8 mouse cellular contexts compared by ENCODE assay signal in genomic region chr8:84202938-84203917, GRCm38 (mm10). TPM values are rescaled to one million over a fixed set of nuclear protein-coding genes. Genes with fewer than 3 reads are reported as not detected.
DNase-seq lines count a peak whose midpoint lies in the region; ATAC-seq and TF ChIP-seq lines count a peak whose summit lies in the region.

No protein-coding gene starts in this region.

- no peak for TF ChIP-seq POLR2A in ES-Bruce4 (IDR thresholded peaks at IDR 0.05; ENCODE audit: insufficient read depth, low read length)

- peak; percentile 31 for ATAC-seq in hindbrain, embryonic 11.5 days (ENCODE audit: low FRiP score)

- no peaks in the 10 kb centered on the region for H3K9me3 ChIP-seq in ES-Bruce4 (replicated peaks; ENCODE audit: control insufficient read depth, insufficient read depth, low read length, poor library complexity, severe bottlenecking)
- H3K9me3 ChIP-seq in hindbrain, embryonic 11.5 days (ENCODE audit: control insufficient read depth, low read length) = no peaks in the 10 kb centered on the region
- H3K9me3 ChIP-seq in megakaryocyte, embryonic 14.5 days = no peaks in the 10 kb centered on the region

- DNase-seq in adrenal gland, postnatal 36 days = peak; percentile 93 to 95
- peak; percentile 61 to 73 for DNase-seq in frontal cortex, postnatal 14 days (ENCODE audit: low spot score in 2 of 2)
- peak; percentile 72 for DNase-seq in hindbrain, embryonic 11.5 days (ENCODE audit: low spot score)
- peak; percentile 70 to 83 for DNase-seq in left cerebral cortex, postnatal 25 days (ENCODE audit: low spot score in 2 of 2)
- DNase-seq in right cerebral cortex, postnatal 25 days = peak; percentile 79
- peak; percentile 79 to 82 for DNase-seq in urinary bladder, postnatal 4 days (ENCODE audit: low spot score in 2 of 2)

- intact Hi-C loops in left cerebral cortex, postnatal 25 days (cut with DNase I) = no loop called here

- H3K4me3 ChIP-seq in ES-Bruce4 (ENCODE audit: low read depth, low read length) = peak overlapping the region; percentile 64
- peak overlapping the region; percentile 30 for H3K4me3 ChIP-seq in hindbrain, embryonic 11.5 days (ENCODE audit: low read depth, low read length)
- H3K4me3 ChIP-seq in megakaryocyte, embryonic 14.5 days (replicated peaks) = peak overlapping the region; percentile 99

- H3K27me3 ChIP-seq in ES-Bruce4 (ENCODE audit: control insufficient read depth, insufficient read depth, low read length, poor library complexity, severe bottlenecking) = no peaks in the 10 kb centered on the region
- H3K27me3 ChIP-seq in hindbrain, embryonic 11.5 days (ENCODE audit: control insufficient read depth, insufficient read depth, low read length) = 0 out of 2 replicates have a peak, but pooled peaks cover 4% of the 10 kb centered on the region
- no peaks in the 10 kb centered on the region for H3K27me3 ChIP-seq in megakaryocyte, embryonic 14.5 days (replicated peaks)

- TF ChIP-seq EP300 in ES-Bruce4 (IDR thresholded peaks at IDR 0.05; ENCODE audit: insufficient read depth, low read depth, low read length) = no peak

- TF ChIP-seq CTCF in ES-Bruce4 (IDR thresholded peaks at IDR 0.05; ENCODE audit: low read depth, low read length) = no peak

- peak overlapping the region; percentile 65 for H3K4me2 ChIP-seq in hindbrain, embryonic 11.5 days (replicated peaks; ENCODE audit: low read depth, low read length)

- H3K4me1 ChIP-seq in ES-Bruce4 (ENCODE audit: control insufficient read depth, insufficient read depth, low read length) = no peaks in the 10 kb centered on the region
- peaks cover 22% of the 10 kb centered on the region for H3K4me1 ChIP-seq in hindbrain, embryonic 11.5 days (replicated peaks; ENCODE audit: control insufficient read depth, insufficient read depth, low read length)
- peaks cover 91% of the 10 kb centered on the region for H3K4me1 ChIP-seq in megakaryocyte, embryonic 14.5 days

- peak overlapping the region; percentile 96 for H3K9ac ChIP-seq in ES-Bruce4 (ENCODE audit: low read depth, poor library complexity, severe bottlenecking)
- H3K9ac ChIP-seq in hindbrain, embryonic 11.5 days (ENCODE audit: low read depth, low read length) = peak overlapping the region; percentile 66

- 11% methylated on average over 34 of the region's 34 CpGs for WGBS in hindbrain, embryonic 11.5 days

- H3K27ac ChIP-seq in ES-Bruce4 (ENCODE audit: insufficient read depth, low read length) = peak overlapping the region; percentile 26
- H3K27ac ChIP-seq in hindbrain, embryonic 11.5 days (ENCODE audit: low read depth, low read length) = peak overlapping the region; percentile 14; the same call in 1 of the 2 replicates

- peaks cover 3% of the 10 kb centered on the region; the same call in 1 of the 2 replicates for H3K36me3 ChIP-seq in ES-Bruce4 (ENCODE audit: control insufficient read depth, insufficient read depth, low read length, poor library complexity, severe bottlenecking)
- no peaks in the 10 kb centered on the region for H3K36me3 ChIP-seq in hindbrain, embryonic 11.5 days (ENCODE audit: control insufficient read depth, insufficient read depth, low read length)
- peaks cover 53% of the 10 kb centered on the region for H3K36me3 ChIP-seq in megakaryocyte, embryonic 14.5 days (replicated peaks; ENCODE audit: low read length)

RNA-seq across cellular contexts. Expression of gene Nanos3, which starts 18.2 kb away (rescaled TPM):
- polyA plus RNA-seq in ES-Bruce4 (2011; ENCODE audit: insufficient read depth, insufficient read length, low read depth, missing spikeins) = 3.0 and 4.3 TPM in 2 replicates
- total RNA-seq in adrenal gland, postnatal 36 days (2021) = 1 to 10 TPM in 1 of 2 experiments, not detected in 1; 2.3 TPM
- polyA plus RNA-seq in hindbrain, embryonic 11.5 days (2014; fragmentation: Nextera tagmentation; extraction: Ambion mirVana) = 4.5 and 5.6 TPM in 2 replicates
- total RNA-seq in left cerebral cortex, postnatal 25 days (2021) = 1 to 10 TPM; 2.6 to 3.2 TPM
- polyA plus RNA-seq in megakaryocyte, embryonic 14.5 days (2012; ENCODE audit: insufficient read depth, low replicate concordance) = 0.87 TPM in 1 of 2 replicates, not detected in the other

RNA-seq across cellular contexts. Expression of gene Zswim4, which starts 33.6 kb away (rescaled TPM):
- polyA plus RNA-seq in ES-Bruce4 (2011; ENCODE audit: insufficient read depth, insufficient read length, low read depth, missing spikeins) = 14.8 and 15.4 TPM in 2 replicates
- 10 to 100 TPM; 40.1 to 47.6 TPM for total RNA-seq in adrenal gland, postnatal 36 days (2021)
- polyA plus RNA-seq in hindbrain, embryonic 11.5 days (2014; fragmentation: Nextera tagmentation; extraction: Ambion mirVana) = 22.5 and 26.1 TPM in 2 replicates
- total RNA-seq in left cerebral cortex, postnatal 25 days (2021) = 10 to 100 TPM; 13.0 to 13.9 TPM
- 14.1 and 16.0 TPM in 2 replicates for polyA plus RNA-seq in megakaryocyte, embryonic 14.5 days (2012; ENCODE audit: insufficient read depth, low replicate concordance)

RNA-seq across cellular contexts. Expression of gene D8Ertd738e, which starts 46.3 kb away (rescaled TPM):
- 90.6 and 92.0 TPM in 2 replicates for polyA plus RNA-seq in ES-Bruce4 (2011; ENCODE audit: insufficient read depth, insufficient read length, low read depth, missing spikeins)
- total RNA-seq in adrenal gland, postnatal 36 days (2021) = 100 to 1,000 TPM; 267 to 283 TPM
- polyA plus RNA-seq in hindbrain, embryonic 11.5 days (2014; fragmentation: Nextera tagmentation; extraction: Ambion mirVana) = 298 and 313 TPM in 2 replicates
- total RNA-seq in left cerebral cortex, postnatal 25 days (2021) = 100 to 1,000 TPM; 145 to 149 TPM
- 80.4 and 326 TPM in 2 replicates for polyA plus RNA-seq in megakaryocyte, embryonic 14.5 days (2012; ENCODE audit: insufficient read depth, low replicate concordance)

RNA-seq across cellular contexts. Expression of gene Mri1, which starts 53.9 kb away (rescaled TPM):
- 37.1 and 38.0 TPM in 2 replicates for polyA plus RNA-seq in ES-Bruce4 (2011; ENCODE audit: insufficient read depth, insufficient read length, low read depth, missing spikeins)
- total RNA-seq in adrenal gland, postnatal 36 days (2021) = 10 to 100 TPM; 29.0 to 45.3 TPM
- polyA plus RNA-seq in hindbrain, embryonic 11.5 days (2014; fragmentation: Nextera tagmentation; extraction: Ambion mirVana) = 49.8 and 51.2 TPM in 2 replicates
- total RNA-seq in left cerebral cortex, postnatal 25 days (2021) = 10 to 100 TPM; 13.4 to 15.7 TPM
- 106 and 208 TPM in 2 replicates for polyA plus RNA-seq in megakaryocyte, embryonic 14.5 days (2012; ENCODE audit: insufficient read depth, low replicate concordance)

RNA-seq across cellular contexts. Expression of gene 4930432K21Rik, which starts 55.4 kb away (rescaled TPM):
- 3.8 and 4.7 TPM in 2 replicates for polyA plus RNA-seq in ES-Bruce4 (2011; ENCODE audit: insufficient read depth, insufficient read length, low read depth, missing spikeins)
- total RNA-seq in adrenal gland, postnatal 36 days (2021) = under 1 TPM; 0.46 to 0.76 TPM
- polyA plus RNA-seq in hindbrain, embryonic 11.5 days (2014; fragmentation: Nextera tagmentation; extraction: Ambion mirVana) = 0.57 and 0.88 TPM in 2 replicates
- 1 to 10 TPM; 1.4 to 1.6 TPM for total RNA-seq in left cerebral cortex, postnatal 25 days (2021)
- 0.72 TPM in 1 of 2 replicates, not detected in the other for polyA plus RNA-seq in megakaryocyte, embryonic 14.5 days (2012; ENCODE audit: insufficient read depth, low replicate concordance)

Comparison
In these comparisons a context has a peak if more than half of its experiments do, and no peak if none do; other contexts are left out.
1. Peak in every context shown above with its lines: DNase-seq, ATAC-seq, H3K4me3 ChIP-seq and H3K27ac ChIP-seq.
2. H3K4me3 ChIP-seq: peak in every context shown above with its lines; median percentile 99 in megakaryocyte, embryonic 14.5 days; 64 in ES-Bruce4; 30 in hindbrain, embryonic 11.5 days.